Mouse (Mus musculus): ENCODE data around the gene Shcbp1l.
"Not testable (repeated sequence)": the region's sequence is repeated elsewhere in the genome, so short reads cannot be mapped to it uniquely, and the experiment has no call there.

The Shcbp1l gene

GRCm38 (mm10) chr1:153424271-153424670 is 691 bp upstream of the Shcbp1l start:
- DNase-seq (ENCODE audit: low read depth), result peak; percentile 45

- no peak for DNase-seq (ENCODE audit: low read depth)
Measured at GRCm38 (mm10) chr1:153431158-153431557, 6.2 kb downstream of the Shcbp1l start.

GRCm38 (mm10) chr1:153431701-153432100 is 6.7 kb downstream of the Shcbp1l start:
- DNase-seq (ENCODE audit: low read depth), result no peak

- DNase-seq (ENCODE audit: low read depth), result no peak
Measured at GRCm38 (mm10) chr1:153432329-153432728, 7.4 kb downstream of the Shcbp1l start.

GRCm38 (mm10) chr1:153433851-153434589 is 9.1 kb downstream of the Shcbp1l start:
- no peak for DNase-seq (ENCODE audit: low read depth)

- no peak for DNase-seq (ENCODE audit: low read depth)
Measured at GRCm38 (mm10) chr1:153437536-153437935, 12.6 kb downstream of the Shcbp1l start.

- no peak for DNase-seq (ENCODE audit: low read depth)
Measured at GRCm38 (mm10) chr1:153440752-153441151, 15.8 kb downstream of the Shcbp1l start.

GRCm38 (mm10) chr1:153441656-153442055 is 16.7 kb downstream of the Shcbp1l start:
- DNase-seq (ENCODE audit: low read depth), result no peak

GRCm38 (mm10) chr1:153443019-153443418 is 18.1 kb downstream of the Shcbp1l start:
- no peak for DNase-seq (ENCODE audit: low read depth)

- DNase-seq (ENCODE audit: low read depth), result no peak
Measured at GRCm38 (mm10) chr1:153443632-153444031, 18.7 kb downstream of the Shcbp1l start.

GRCm38 (mm10) chr1:153446120-153446831 is 21.3 kb downstream of the Shcbp1l start:
- DNase-seq (ENCODE audit: low read depth), result no peak

GRCm38 (mm10) chr1:153451237-153452154 is 26.5 kb downstream of the Shcbp1l start:
- DNase-seq (ENCODE audit: low read depth), result peak; percentile 49

- no peak for DNase-seq (ENCODE audit: low read depth)
Measured at GRCm38 (mm10) chr1:153453146-153453642, 28.2 kb downstream of the Shcbp1l start.

- no peak for DNase-seq (ENCODE audit: low read depth)
Measured at GRCm38 (mm10) chr1:153456137-153456536, 31.2 kb downstream of the Shcbp1l start.

GRCm38 (mm10) chr1:153461796-153462195 is 36.8 kb downstream of the Shcbp1l start:
- no peak for DNase-seq (ENCODE audit: low read depth)

GRCm38 (mm10) chr1:153479296-153479695 is 54.3 kb downstream of the Shcbp1l start:
- DNase-seq (ENCODE audit: low read depth), result no peak

GRCm38 (mm10) chr1:153480386-153481024 is 55.5 kb downstream of the Shcbp1l start:
- peak; percentile 72 for DNase-seq (ENCODE audit: low read depth)

- no peak for DNase-seq (ENCODE audit: low read depth)
Measured at GRCm38 (mm10) chr1:153481025-153481412, 56.1 kb downstream of the Shcbp1l start.

GRCm38 (mm10) chr1:153485201-153485796 is 60.3 kb downstream of the Shcbp1l start:
- no peak for DNase-seq (ENCODE audit: low read depth)

GRCm38 (mm10) chr1:153486120-153486519 is 61.2 kb downstream of the Shcbp1l start:
- DNase-seq (ENCODE audit: low read depth), result not testable (repeated sequence)
